Mouse (Mus musculus) midbrain, embryonic 12.5 days (tissue): ENCODE measurements around the gene Arih2. TPM values are rescaled to one million over a fixed set of nuclear protein-coding genes. Genes with fewer than 3 reads are reported as not detected.
"Not testable (repeated sequence)": the region's sequence is repeated elsewhere in the genome, so short reads cannot be mapped to it uniquely, and the experiment has no call there.

ENCODE experiments used
- ATAC-seq: fragments of 200-750 bp; cut with Nextera tagmentation; 2 replicates; pipeline ENCODE4 v1.8.0; 2017; ENCODE audit warnings: low read depth, moderate TSS enrichment, moderate library complexity; ENCODE audit not compliant: low FRiP score
- H3K27ac ChIP-seq: fragments of 300-500 bp; sonication (generic); replicated peaks from 2 replicates; pipeline ENCODE4 v1.5.1; 2016; ENCODE audit warnings: mild to moderate bottlenecking
- H3K27me3 ChIP-seq: fragments of 300-500 bp; sonication (generic); 2 replicates; pipeline ENCODE4 v1.6.1; 2016; ENCODE audit warnings: mild to moderate bottlenecking
- H3K36me3 ChIP-seq: fragments of 300-500 bp; sonication (generic); 2 replicates; pipeline ENCODE4 v1.6.1; 2016
- H3K4me1 ChIP-seq: fragments of 300-500 bp; sonication (generic); 2 replicates; pipeline ENCODE4 v1.6.1; 2016
- H3K4me2 ChIP-seq: fragments of 300-500 bp; sonication (generic); replicated peaks from 2 replicates; pipeline ENCODE4 v1.6.1; 2016; ENCODE audit warnings: mild to moderate bottlenecking, moderate library complexity
- H3K4me3 ChIP-seq: fragments of 300-500 bp; sonication (generic); 2 replicates; pipeline ENCODE4 v1.5.1; 2016; ENCODE audit warnings: mild to moderate bottlenecking
- H3K9ac ChIP-seq: fragments of 300-500 bp; sonication (generic); replicated peaks from 2 replicates; pipeline ENCODE4 v1.6.1; 2016; ENCODE audit warnings: mild to moderate bottlenecking, moderate library complexity
- H3K9me3 ChIP-seq: fragments of 300-500 bp; sonication (generic); 2 replicates; pipeline ENCODE4 v1.6.1; 2016; ENCODE audit warnings: mild to moderate bottlenecking
- WGBS: fragments of 180-500 bp; shearing (Covaris S2); methylation state at CpG from one replicate; pipeline ENCODE4 v1.1.7; 2016; 5-methylcytosine and 5-hydroxymethylcytosine counted together
- polyA plus RNA-seq: library from polyadenylated mRNA; unstranded; fragments of >200 nt; fragmentation: Nextera tagmentation; extraction: Ambion mirVana; gene quantifications from 2 replicates; pipeline ENCODE4 v1.2.1, GENCODE M21; 2016

The Arih2 gene
- polyA plus RNA-seq, 1 experiment from 2014 or later, result 64.8 TPM

GRCm38 (mm10) chr9:108639825-108640224 is 9.4 kb downstream of the Arih2 start:
- peaks cover 35% of the 10 kb centered on the region for H3K36me3 ChIP-seq
- H3K4me3 ChIP-seq, result no peak overlapping the region
- ATAC-seq, result no peak
- no peaks in the 10 kb centered on the region for H3K9me3 ChIP-seq
- H3K27ac ChIP-seq, result no peak overlapping the region
- H3K9ac ChIP-seq, result no peak overlapping the region
- H3K4me1 ChIP-seq, result no peaks in the 10 kb centered on the region
- 88% methylated on average over 2 of the region's 2 CpGs for WGBS
- H3K27me3 ChIP-seq, result no peaks in the 10 kb centered on the region
- no peak overlapping the region for H3K4me2 ChIP-seq

GRCm38 (mm10) chr9:108635415-108635814 is 13.8 kb downstream of the Arih2 start:
- peaks cover 7% of the 10 kb centered on the region; the same call in 1 of the 2 replicates for H3K36me3 ChIP-seq
- no peaks in the 10 kb centered on the region for H3K27me3 ChIP-seq
- no peak overlapping the region for H3K9ac ChIP-seq
- no peaks in the 10 kb centered on the region for H3K9me3 ChIP-seq
- H3K4me3 ChIP-seq, result no peak overlapping the region
- H3K4me2 ChIP-seq, result no peak overlapping the region
- H3K27ac ChIP-seq, result no peak overlapping the region
- 79% methylated on average over 2 of the region's 2 CpGs for WGBS
- H3K4me1 ChIP-seq, result no peaks in the 10 kb centered on the region
- no peak for ATAC-seq

- no peaks in the 10 kb centered on the region for H3K27me3 ChIP-seq
- 83% methylated on average over 2 of the region's 2 CpGs for WGBS
- no peak overlapping the region for H3K9ac ChIP-seq
- H3K27ac ChIP-seq, result no peak overlapping the region
- ATAC-seq, result no peak
- no peak overlapping the region for H3K4me3 ChIP-seq
- no peaks in the 10 kb centered on the region for H3K9me3 ChIP-seq
- peaks cover 11% of the 10 kb centered on the region for H3K36me3 ChIP-seq
- no peaks in the 10 kb centered on the region for H3K4me1 ChIP-seq
- H3K4me2 ChIP-seq, result no peak overlapping the region
These were observed 15.3 kb downstream of the Arih2 start for GRCm38 (mm10) chr9:108633846-108634245.

- Histone ChIP-seq H3K9me3 (no peaks in the 10 kb centered on the region), H3K9ac (no peak overlapping the region), H3K4me3 (no peak overlapping the region), H3K27ac (no peak overlapping the region), H3K27me3 (no peaks in the 10 kb centered on the region), H3K36me3 (peaks cover 11% of the 10 kb centered on the region), H3K4me2 (no peak overlapping the region), H3K4me1 (no peaks in the 10 kb centered on the region)
- 94% methylated on average over 5 of the region's 5 CpGs for WGBS
- ATAC-seq, result no peak
These were observed 16.8 kb downstream of the Arih2 start for GRCm38 (mm10) chr9:108632375-108632774.

- Histone ChIP-seq H3K36me3 (peaks cover 11% of the 10 kb centered on the region), H3K4me1 (no peaks in the 10 kb centered on the region), H3K27me3 (no peaks in the 10 kb centered on the region), H3K27ac (no peak overlapping the region), H3K4me3 (no peak overlapping the region), H3K9ac (no peak overlapping the region), H3K4me2 (no peak overlapping the region), H3K9me3 (no peaks in the 10 kb centered on the region)
- 89% methylated on average over 5 of the region's 5 CpGs for WGBS
- ATAC-seq, result no peak
These were observed 17.4 kb downstream of the Arih2 start for GRCm38 (mm10) chr9:108631631-108632256.

- H3K27ac ChIP-seq, result no peak overlapping the region
- peaks cover 10% of the 10 kb centered on the region for H3K36me3 ChIP-seq
- H3K27me3 ChIP-seq, result no peaks in the 10 kb centered on the region
- WGBS, result 76% methylated on average over 1 of the region's 1 CpGs
- no peaks in the 10 kb centered on the region for H3K4me1 ChIP-seq
- ATAC-seq, result no peak
- H3K4me3 ChIP-seq, result no peak overlapping the region
- H3K4me2 ChIP-seq, result no peak overlapping the region
- H3K9ac ChIP-seq, result no peak overlapping the region
- no peaks in the 10 kb centered on the region for H3K9me3 ChIP-seq
These were observed 18.5 kb downstream of the Arih2 start for GRCm38 (mm10) chr9:108630683-108631082.

- H3K27me3 ChIP-seq, result no peaks in the 10 kb centered on the region
- ATAC-seq, result no peak
- H3K4me1 ChIP-seq, result no peaks in the 10 kb centered on the region
- no peak overlapping the region for H3K9ac ChIP-seq
- H3K9me3 ChIP-seq, result no peaks in the 10 kb centered on the region
- no peak overlapping the region for H3K4me3 ChIP-seq
- 81% methylated on average over 4 of the region's 4 CpGs for WGBS
- peaks cover 14% of the 10 kb centered on the region; the same call in 1 of the 2 replicates for H3K36me3 ChIP-seq
- H3K27ac ChIP-seq, result no peak overlapping the region
- H3K4me2 ChIP-seq, result no peak overlapping the region
These were observed 21.0 kb downstream of the Arih2 start for GRCm38 (mm10) chr9:108628141-108628540.

GRCm38 (mm10) chr9:108626498-108626897 is 22.7 kb downstream of the Arih2 start:
- H3K4me3 ChIP-seq, result no peak overlapping the region
- no peak overlapping the region for H3K27ac ChIP-seq
- no peak overlapping the region for H3K4me2 ChIP-seq
- no peaks in the 10 kb centered on the region for H3K9me3 ChIP-seq
- ATAC-seq, result no peak
- no peaks in the 10 kb centered on the region for H3K4me1 ChIP-seq
- H3K36me3 ChIP-seq, result peaks cover 14% of the 10 kb centered on the region; the same call in 1 of the 2 replicates
- no peaks in the 10 kb centered on the region for H3K27me3 ChIP-seq
- 81% methylated on average over 2 of the region's 2 CpGs for WGBS
- H3K9ac ChIP-seq, result no peak overlapping the region

- ATAC-seq, result no peak
- Histone ChIP-seq H3K36me3 (peaks cover 57% of the 10 kb centered on the region), H3K4me2 (no peak overlapping the region), H3K27ac (no peak overlapping the region), H3K27me3 (no peaks in the 10 kb centered on the region), H3K9ac (no peak overlapping the region), H3K9me3 (no peaks in the 10 kb centered on the region), H3K4me3 (no peak overlapping the region), H3K4me1 (no peaks in the 10 kb centered on the region)
- WGBS, result 94% methylated on average over 1 of the region's 1 CpGs
These were observed 31.9 kb downstream of the Arih2 start for GRCm38 (mm10) chr9:108617301-108617700.

GRCm38 (mm10) chr9:108611488-108611887 is 37.7 kb downstream of the Arih2 start:
- 95% methylated on average over 10 of the region's 10 CpGs for WGBS
- H3K4me3 ChIP-seq, result no peak overlapping the region
- H3K4me1 ChIP-seq, result no peaks in the 10 kb centered on the region
- no peak overlapping the region for H3K27ac ChIP-seq
- no peaks in the 10 kb centered on the region for H3K9me3 ChIP-seq
- peaks cover 90% of the 10 kb centered on the region for H3K36me3 ChIP-seq
- H3K4me2 ChIP-seq, result no peak overlapping the region
- ATAC-seq, result no peak
- no peaks in the 10 kb centered on the region for H3K27me3 ChIP-seq
- no peak overlapping the region for H3K9ac ChIP-seq

- H3K4me2 ChIP-seq, result no peak overlapping the region
- ATAC-seq, result no peak
- no peak overlapping the region for H3K9ac ChIP-seq
- H3K27me3 ChIP-seq, result no peaks in the 10 kb centered on the region
- H3K4me1 ChIP-seq, result no peaks in the 10 kb centered on the region
- no peak overlapping the region for H3K27ac ChIP-seq
- H3K4me3 ChIP-seq, result no peak overlapping the region
- WGBS, result 96% methylated on average over 4 of the region's 4 CpGs
- no peaks in the 10 kb centered on the region for H3K9me3 ChIP-seq
- H3K36me3 ChIP-seq, result peaks cover 95% of the 10 kb centered on the region
These were observed 40.3 kb downstream of the Arih2 start for GRCm38 (mm10) chr9:108608889-108609288.

GRCm38 (mm10) chr9:108607929-108608328 is 41.3 kb downstream of the Arih2 start:
- H3K9ac ChIP-seq, H3K27ac ChIP-seq, H3K4me1 ChIP-seq, ATAC-seq, H3K4me2 ChIP-seq, H3K4me3 ChIP-seq, H3K27me3 ChIP-seq, H3K9me3 ChIP-seq: not testable (repeated sequence)
- H3K36me3 ChIP-seq, result peaks cover 95% of the 10 kb centered on the region
- 95% methylated on average over 5 of the region's 5 CpGs for WGBS

GRCm38 (mm10) chr9:108601986-108602385 is 47.2 kb downstream of the Arih2 start:
- no peak overlapping the region for H3K27ac ChIP-seq
- no peak overlapping the region for H3K4me2 ChIP-seq
- peaks cover 49% of the 10 kb centered on the region for H3K36me3 ChIP-seq
- H3K9me3 ChIP-seq, result no peaks in the 10 kb centered on the region
- 91% methylated on average over 4 of the region's 4 CpGs for WGBS
- H3K9ac ChIP-seq, result no peak overlapping the region
- peaks cover 3% of the 10 kb centered on the region for H3K4me1 ChIP-seq
- no peak overlapping the region for H3K4me3 ChIP-seq
- H3K27me3 ChIP-seq, result no peaks in the 10 kb centered on the region
- ATAC-seq, result no peak
